Mouse (Mus musculus): Measurements from ENCODE around the gene Mctp2. TPM values are rescaled to one million over a fixed set of nuclear protein-coding genes. Genes with fewer than 3 reads are reported as not detected.

The Mctp2 gene
- polyA plus RNA-seq, 1 experiment from 2014 or later, result 0.64 TPM

DNA sequence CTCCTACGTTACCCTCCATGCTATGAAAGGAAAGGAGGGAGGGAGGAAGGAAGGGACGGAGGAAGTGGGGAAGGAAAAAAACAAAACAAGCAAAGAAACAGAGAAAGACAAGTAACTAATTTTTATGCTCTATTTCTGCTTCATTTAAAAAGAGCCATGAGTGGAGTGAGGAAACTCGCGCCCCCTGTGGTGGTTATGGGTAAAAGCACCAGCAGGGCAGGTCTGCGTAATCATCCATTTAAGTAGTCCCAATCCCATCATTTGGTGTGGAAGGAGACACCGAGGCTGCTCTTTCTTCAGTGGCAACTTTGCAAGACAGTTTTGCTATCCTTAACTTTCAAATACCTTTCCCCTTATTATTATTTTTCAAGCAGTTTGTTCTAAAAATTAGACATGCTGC, 202.2 kb downstream of the Mctp2 start:
- H3K9ac ChIP-seq (ENCODE audit: low read depth, low read length), result no peak overlapping the region
- H3K4me1 ChIP-seq (ENCODE audit: control insufficient read depth, insufficient read depth, low read length), result no peaks in the 10 kb centered on the region
- no peak overlapping the region for H3K4me2 ChIP-seq
- no peaks in the 10 kb centered on the region for H3K36me3 ChIP-seq (ENCODE audit: control insufficient read depth, insufficient read depth, low read length)
- H3K27ac ChIP-seq (ENCODE audit: low read depth, low read length), result no peak overlapping the region
- H3K4me3 ChIP-seq (ENCODE audit: low read depth, low read length), result no peak overlapping the region
- ATAC-seq (replicated peaks; ENCODE audit: insufficient number of reproducible peaks, low FRiP score, low TSS enrichment), result no peak
- H3K27me3 ChIP-seq (ENCODE audit: control insufficient read depth, insufficient read depth, low read length), result no peaks in the 10 kb centered on the region
- WGBS (ENCODE audit: insufficient replicate concordance), result 52% methylated on average over 6 of the region's 6 CpGs
- H3K9me3 ChIP-seq (replicated peaks; ENCODE audit: control insufficient read depth, low read length), result no peaks in the 10 kb centered on the region

DNA sequence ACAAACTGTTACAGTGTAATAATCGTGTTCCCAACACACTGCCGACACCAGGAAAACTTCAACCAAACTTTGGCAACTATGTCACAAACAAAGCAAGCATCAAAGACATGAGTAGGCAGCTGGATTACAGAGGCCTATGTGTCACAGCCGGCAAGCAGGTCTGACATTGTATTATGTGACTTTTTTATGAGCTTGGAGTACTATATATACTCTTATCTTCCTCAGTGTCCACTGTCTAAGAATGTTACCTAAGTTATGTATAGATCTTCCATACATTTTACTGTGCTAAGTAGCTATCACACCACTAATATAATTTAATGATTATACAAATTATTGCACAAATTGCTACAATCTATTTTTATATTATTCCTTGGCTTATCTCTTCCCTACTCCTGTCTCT, 202.8 kb downstream of the Mctp2 start:
- no peak overlapping the region for H3K4me3 ChIP-seq (ENCODE audit: low read depth, low read length)
- WGBS (ENCODE audit: insufficient replicate concordance), result 78% methylated on average over 3 of the region's 3 CpGs
- H3K27me3 ChIP-seq (ENCODE audit: control insufficient read depth, insufficient read depth, low read length), result no peaks in the 10 kb centered on the region
- ATAC-seq (replicated peaks; ENCODE audit: insufficient number of reproducible peaks, low FRiP score, low TSS enrichment), result no peak
- H3K4me1 ChIP-seq (ENCODE audit: control insufficient read depth, insufficient read depth, low read length), result no peaks in the 10 kb centered on the region
- no peaks in the 10 kb centered on the region for H3K9me3 ChIP-seq (replicated peaks; ENCODE audit: control insufficient read depth, low read length)
- no peaks in the 10 kb centered on the region for H3K36me3 ChIP-seq (ENCODE audit: control insufficient read depth, insufficient read depth, low read length)
- H3K9ac ChIP-seq (ENCODE audit: low read depth, low read length), result no peak overlapping the region
- H3K27ac ChIP-seq (ENCODE audit: low read depth, low read length), result no peak overlapping the region
- no peak overlapping the region for H3K4me2 ChIP-seq

DNA sequence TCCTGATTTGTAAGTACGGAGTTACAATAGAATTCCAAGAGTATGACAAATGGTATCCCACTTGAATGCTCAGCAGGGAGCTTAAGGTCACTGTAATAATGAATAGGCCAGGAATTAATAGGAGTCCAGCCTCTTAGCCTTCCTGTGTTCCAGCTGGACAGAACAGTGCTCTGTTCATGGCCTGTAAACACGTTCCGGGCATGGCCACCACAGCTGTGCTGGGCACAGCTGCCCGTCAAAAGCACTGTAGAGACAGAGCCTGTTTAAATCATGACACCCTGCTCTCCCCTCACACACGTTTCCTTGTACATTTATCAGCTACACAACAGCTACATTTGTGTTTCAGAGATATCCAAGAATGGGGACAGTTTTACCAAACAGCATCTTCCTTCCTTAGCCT, 205.7 kb downstream of the Mctp2 start:
- 73% methylated on average over 5 of the region's 5 CpGs for WGBS (ENCODE audit: insufficient replicate concordance)
- ATAC-seq (replicated peaks; ENCODE audit: insufficient number of reproducible peaks, low FRiP score, low TSS enrichment), result no peak
- Histone ChIP-seq H3K4me1 (ENCODE audit: control insufficient read depth, insufficient read depth, low read length) (no peaks in the 10 kb centered on the region), H3K27ac (ENCODE audit: low read depth, low read length) (no peak overlapping the region), H3K27me3 (ENCODE audit: control insufficient read depth, insufficient read depth, low read length) (no peaks in the 10 kb centered on the region), H3K9me3 (replicated peaks; ENCODE audit: control insufficient read depth, low read length) (no peaks in the 10 kb centered on the region), H3K36me3 (ENCODE audit: control insufficient read depth, insufficient read depth, low read length) (no peaks in the 10 kb centered on the region), H3K4me2 (no peak overlapping the region), H3K4me3 (ENCODE audit: low read depth, low read length) (no peak overlapping the region), H3K9ac (ENCODE audit: low read depth, low read length) (no peak overlapping the region)

DNA sequence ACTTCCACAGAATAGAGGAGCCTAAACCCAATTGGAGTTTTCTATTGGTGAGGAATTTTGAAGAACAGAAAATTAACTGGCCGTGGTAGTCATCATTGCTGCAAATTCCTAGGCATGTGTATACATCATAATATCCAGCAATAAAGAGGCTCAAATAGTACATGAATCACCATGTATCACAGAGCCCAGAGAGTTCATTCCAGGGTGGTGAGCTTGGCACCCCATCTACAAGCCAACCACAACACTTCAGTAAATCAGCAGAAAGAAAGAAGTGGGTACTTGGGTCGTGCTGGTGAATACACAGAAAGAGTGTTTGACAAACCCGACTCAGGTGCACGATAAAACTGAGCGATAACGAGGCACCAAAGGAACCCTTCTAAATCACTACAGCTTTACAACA, 207.8 kb downstream of the Mctp2 start:
- no peak overlapping the region for H3K4me2 ChIP-seq

DNA sequence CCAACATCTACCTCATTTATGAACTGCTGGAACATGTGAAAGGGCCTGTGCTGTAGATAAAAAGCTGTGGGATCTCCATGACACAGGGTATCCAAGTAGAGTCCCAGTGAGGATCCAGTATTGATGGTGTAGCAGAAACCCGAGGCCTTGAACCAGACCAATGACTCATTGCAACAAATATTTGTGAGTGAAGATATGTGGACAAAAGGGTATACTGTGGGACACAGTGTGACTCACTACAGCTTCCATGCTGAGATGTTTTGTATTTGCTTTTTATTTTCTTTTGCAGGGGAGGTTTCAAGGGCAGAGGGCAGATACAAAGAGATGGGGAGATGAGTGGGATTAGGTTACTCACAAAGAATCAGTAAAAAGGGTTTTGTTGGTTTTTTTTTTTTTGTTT, 209.4 kb downstream of the Mctp2 start:
- no peak overlapping the region for H3K4me2 ChIP-seq
- no peak for ATAC-seq (replicated peaks; ENCODE audit: insufficient number of reproducible peaks, low FRiP score, low TSS enrichment)
- no peaks in the 10 kb centered on the region for H3K9me3 ChIP-seq (replicated peaks; ENCODE audit: control insufficient read depth, low read length)
- H3K9ac ChIP-seq (ENCODE audit: low read depth, low read length), result no peak overlapping the region
- H3K27ac ChIP-seq (ENCODE audit: low read depth, low read length), result no peak overlapping the region
- 68% methylated on average over 1 of the region's 1 CpGs for WGBS (ENCODE audit: insufficient replicate concordance)
- H3K27me3 ChIP-seq (ENCODE audit: control insufficient read depth, insufficient read depth, low read length), result no peaks in the 10 kb centered on the region
- no peak overlapping the region for H3K4me3 ChIP-seq (ENCODE audit: low read depth, low read length)
- H3K36me3 ChIP-seq (ENCODE audit: control insufficient read depth, insufficient read depth, low read length), result no peaks in the 10 kb centered on the region
- no peaks in the 10 kb centered on the region for H3K4me1 ChIP-seq (ENCODE audit: control insufficient read depth, insufficient read depth, low read length)

More for the DNA sequence above, 207.8 kb downstream of the Mctp2 start:
- no peak overlapping the region for H3K27ac ChIP-seq (ENCODE audit: low read depth, low read length)
- ATAC-seq (replicated peaks; ENCODE audit: insufficient number of reproducible peaks, low FRiP score, low TSS enrichment), result no peak
- H3K4me3 ChIP-seq (ENCODE audit: low read depth, low read length), result no peak overlapping the region
- H3K9me3 ChIP-seq (replicated peaks; ENCODE audit: control insufficient read depth, low read length), result no peaks in the 10 kb centered on the region
- H3K4me1 ChIP-seq (ENCODE audit: control insufficient read depth, insufficient read depth, low read length), result no peaks in the 10 kb centered on the region
- no peak overlapping the region for H3K9ac ChIP-seq (ENCODE audit: low read depth, low read length)
- no peaks in the 10 kb centered on the region for H3K36me3 ChIP-seq (ENCODE audit: control insufficient read depth, insufficient read depth, low read length)
- H3K27me3 ChIP-seq (ENCODE audit: control insufficient read depth, insufficient read depth, low read length), result no peaks in the 10 kb centered on the region
- WGBS (ENCODE audit: insufficient replicate concordance), result 81% methylated on average over 6 of the region's 6 CpGs

DNA sequence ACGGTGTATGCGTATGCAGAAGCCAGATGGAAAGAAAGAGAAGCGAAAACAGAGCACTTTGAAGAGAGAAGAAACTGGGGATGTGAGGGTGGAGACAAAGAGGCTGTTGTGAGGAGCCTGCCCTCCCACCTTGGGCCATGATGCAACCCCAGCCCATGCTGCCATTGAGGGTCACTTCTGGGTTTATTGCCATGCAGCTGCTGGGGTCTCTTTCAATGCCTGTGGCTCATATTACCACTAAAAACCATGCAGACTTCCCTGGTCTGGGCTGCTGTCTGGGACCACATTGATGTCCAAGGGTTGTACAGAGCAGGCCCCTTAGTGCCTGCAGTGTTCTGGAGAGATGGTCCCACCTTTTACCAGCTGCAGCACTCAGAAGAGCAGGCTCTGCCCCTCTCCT, 210.0 kb downstream of the Mctp2 start:
- Histone ChIP-seq H3K9ac (ENCODE audit: low read depth, low read length) (no peak overlapping the region), H3K27me3 (ENCODE audit: control insufficient read depth, insufficient read depth, low read length) (no peaks in the 10 kb centered on the region), H3K4me2 (no peak overlapping the region), H3K4me3 (ENCODE audit: low read depth, low read length) (no peak overlapping the region), H3K4me1 (ENCODE audit: control insufficient read depth, insufficient read depth, low read length) (no peaks in the 10 kb centered on the region), H3K27ac (ENCODE audit: low read depth, low read length) (no peak overlapping the region), H3K36me3 (ENCODE audit: control insufficient read depth, insufficient read depth, low read length) (no peaks in the 10 kb centered on the region), H3K9me3 (replicated peaks; ENCODE audit: control insufficient read depth, low read length) (no peaks in the 10 kb centered on the region)
- no peak for ATAC-seq (replicated peaks; ENCODE audit: insufficient number of reproducible peaks, low FRiP score, low TSS enrichment)
- 90% methylated on average over 3 of the region's 3 CpGs for WGBS (ENCODE audit: insufficient replicate concordance)

DNA sequence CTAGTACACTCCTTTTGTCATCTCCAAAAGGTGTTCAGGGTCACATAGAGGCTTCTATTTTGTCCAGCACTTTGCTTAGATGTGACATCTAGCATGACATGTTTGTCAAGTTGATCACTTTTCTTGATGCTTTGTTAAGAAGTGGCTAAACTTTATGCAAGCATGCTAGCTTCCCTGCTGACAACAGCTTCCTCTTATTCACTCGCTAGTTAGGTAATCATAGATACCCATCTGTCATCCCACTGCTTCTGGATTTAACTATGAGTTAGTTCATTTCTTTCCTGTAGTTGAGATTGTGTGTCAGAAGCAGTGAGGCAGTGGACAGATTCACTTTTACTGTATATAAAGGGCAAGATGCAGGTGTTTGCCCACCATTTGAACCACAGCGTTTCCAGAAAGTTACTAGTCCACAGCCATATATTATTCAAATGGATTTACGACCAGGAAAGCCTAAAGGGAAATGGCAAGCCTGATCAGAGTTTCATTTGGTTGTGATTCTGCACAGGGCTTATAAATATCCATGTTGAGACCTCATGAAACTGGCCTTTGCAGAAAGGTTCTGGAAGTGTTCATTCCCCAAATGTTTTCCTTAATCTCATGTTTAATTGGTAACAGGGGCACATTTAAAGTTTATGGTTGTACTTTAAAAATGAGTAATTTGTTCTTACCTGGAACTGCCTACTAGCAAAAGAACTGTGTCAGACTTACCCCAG, 216.8 kb downstream of the Mctp2 start:
- 79% methylated on average over 3 of the region's 3 CpGs for WGBS (ENCODE audit: insufficient replicate concordance)
- ATAC-seq (replicated peaks; ENCODE audit: insufficient number of reproducible peaks, low FRiP score, low TSS enrichment), result no peak

DNA sequence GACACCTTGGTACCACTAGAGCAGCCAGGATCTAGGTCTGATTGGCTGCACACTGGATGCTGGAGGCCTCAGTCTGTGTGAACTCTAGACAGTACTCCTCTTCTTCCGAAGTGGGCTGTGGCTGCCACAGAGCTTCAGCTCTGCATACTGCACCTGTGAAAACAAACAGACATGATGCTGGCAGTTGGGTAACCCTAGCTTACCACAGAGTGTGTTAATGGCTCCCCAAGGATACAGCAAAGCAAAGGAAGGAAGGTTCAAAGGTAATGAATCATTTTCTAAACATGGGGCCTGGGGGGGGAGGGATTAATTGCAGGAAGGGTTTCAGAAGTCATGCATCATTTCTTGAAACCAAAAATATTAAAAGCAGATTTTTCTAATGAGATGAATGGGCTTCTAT, 225.7 kb downstream of the Mctp2 start:
- H3K27me3 ChIP-seq (ENCODE audit: control insufficient read depth, insufficient read depth, low read length), result no peaks in the 10 kb centered on the region
- no peak overlapping the region for H3K27ac ChIP-seq (ENCODE audit: low read depth, low read length)
- WGBS (ENCODE audit: insufficient replicate concordance), result 55% methylated on average over 1 of the region's 1 CpGs
- ATAC-seq (replicated peaks; ENCODE audit: insufficient number of reproducible peaks, low FRiP score, low TSS enrichment), result no peak
- H3K4me2 ChIP-seq, result no peak overlapping the region
- H3K36me3 ChIP-seq (ENCODE audit: control insufficient read depth, insufficient read depth, low read length), result no peaks in the 10 kb centered on the region
- no peaks in the 10 kb centered on the region for H3K4me1 ChIP-seq (ENCODE audit: control insufficient read depth, insufficient read depth, low read length)
- H3K9ac ChIP-seq (ENCODE audit: low read depth, low read length), result no peak overlapping the region
- no peak overlapping the region for H3K4me3 ChIP-seq (ENCODE audit: low read depth, low read length)
- H3K9me3 ChIP-seq (replicated peaks; ENCODE audit: control insufficient read depth, low read length), result no peaks in the 10 kb centered on the region

More for the DNA sequence above, 216.8 kb downstream of the Mctp2 start:
- H3K36me3 ChIP-seq (ENCODE audit: control insufficient read depth, insufficient read depth, low read length), result no peaks in the 10 kb centered on the region
- no peak overlapping the region for H3K4me3 ChIP-seq (ENCODE audit: low read depth, low read length)
- no peaks in the 10 kb centered on the region for H3K4me1 ChIP-seq (ENCODE audit: control insufficient read depth, insufficient read depth, low read length)
- no peaks in the 10 kb centered on the region for H3K9me3 ChIP-seq (replicated peaks; ENCODE audit: control insufficient read depth, low read length)
- H3K9ac ChIP-seq (ENCODE audit: low read depth, low read length), result no peak overlapping the region
- no peak overlapping the region for H3K27ac ChIP-seq (ENCODE audit: low read depth, low read length)
- H3K27me3 ChIP-seq (ENCODE audit: control insufficient read depth, insufficient read depth, low read length), result no peaks in the 10 kb centered on the region
- H3K4me2 ChIP-seq, result no peak overlapping the region

DNA sequence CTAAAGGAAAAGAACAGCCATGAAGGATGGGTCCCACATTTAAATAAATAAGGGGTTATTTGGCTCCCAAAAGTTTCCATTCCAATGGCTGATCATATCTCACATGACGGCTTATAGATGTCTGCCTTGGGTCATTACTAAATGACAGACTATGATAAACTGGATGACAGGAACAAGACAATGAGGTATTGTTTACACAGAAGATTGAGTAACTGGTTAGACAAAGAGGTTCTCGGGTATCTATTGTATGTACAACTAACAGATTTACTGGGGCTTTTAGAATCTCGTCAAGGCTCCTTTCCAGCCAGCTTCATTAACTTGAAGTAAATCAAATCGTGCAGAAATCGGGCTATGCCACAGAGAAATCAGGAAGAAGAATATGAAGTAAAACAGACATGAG, 227.5 kb downstream of the Mctp2 start:
- H3K9me3 ChIP-seq (replicated peaks; ENCODE audit: control insufficient read depth, low read length), result no peaks in the 10 kb centered on the region
- no peaks in the 10 kb centered on the region for H3K27me3 ChIP-seq (ENCODE audit: control insufficient read depth, insufficient read depth, low read length)
- no peak overlapping the region for H3K4me2 ChIP-seq
- H3K27ac ChIP-seq (ENCODE audit: low read depth, low read length), result no peak overlapping the region
- no peak overlapping the region for H3K4me3 ChIP-seq (ENCODE audit: low read depth, low read length)
- no peaks in the 10 kb centered on the region for H3K36me3 ChIP-seq (ENCODE audit: control insufficient read depth, insufficient read depth, low read length)
- WGBS (ENCODE audit: insufficient replicate concordance), result 64% methylated on average over 5 of the region's 5 CpGs
- no peak for ATAC-seq (replicated peaks; ENCODE audit: insufficient number of reproducible peaks, low FRiP score, low TSS enrichment)
- no peaks in the 10 kb centered on the region for H3K4me1 ChIP-seq (ENCODE audit: control insufficient read depth, insufficient read depth, low read length)
- H3K9ac ChIP-seq (ENCODE audit: low read depth, low read length), result no peak overlapping the region
